Mouse (Mus musculus): Measurements from ENCODE around the gene Lactb. TPM values are rescaled to one million over a fixed set of nuclear protein-coding genes. Genes with fewer than 3 reads are reported as not detected.

Gene Lactb
- 0.16 and 0.20 TPM in 2 replicates for polyA plus RNA-seq (2012)

DNA sequence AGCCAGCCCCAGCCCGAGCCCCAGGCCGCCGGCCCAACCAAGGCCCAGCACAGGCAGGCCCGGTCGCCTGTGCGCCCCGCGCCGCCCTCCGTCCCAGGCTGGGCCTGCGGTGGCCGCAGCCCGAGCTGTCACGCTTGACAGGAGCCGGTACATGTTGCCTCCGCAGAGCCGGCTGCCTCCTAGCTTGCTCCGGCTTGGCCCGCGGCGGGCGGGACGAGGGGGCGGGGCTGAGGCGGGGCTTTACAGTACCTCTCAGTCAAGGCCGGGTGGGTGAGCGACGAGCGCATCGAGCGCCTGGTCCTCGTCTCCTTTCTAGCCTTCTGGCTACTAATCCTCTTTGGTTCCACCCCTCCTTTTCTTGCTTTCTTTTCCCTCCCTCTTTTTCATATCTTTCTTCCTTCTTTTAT lies at the start of gene Lactb:
Gene Lactb, minus strand, starts transcription at position 246 of the 407 bp plus-strand sequence.
- Histone ChIP-seq H3K36me3 (ENCODE audit: control insufficient read depth) (peaks cover under 1% of the 10 kb centered on the region), H3K9me3 (ENCODE audit: control insufficient read depth, low read length) (no peaks in the 10 kb centered on the region), H3K27me3 (ENCODE audit: control insufficient read depth) (peaks cover 9% of the 10 kb centered on the region), H3K4me1 (ENCODE audit: control insufficient read depth) (peaks cover 27% of the 10 kb centered on the region), H3K4me3 (replicated peaks) (peak within 1 kb of the TSS; percentile 69)
- TF ChIP-seq GATA1 (IDR thresholded peaks at IDR 0.05; ENCODE audit: low read length) (no peak), TAL1 (IDR thresholded peaks at IDR 0.05; ENCODE audit: low read length) (no peak)

DNA sequence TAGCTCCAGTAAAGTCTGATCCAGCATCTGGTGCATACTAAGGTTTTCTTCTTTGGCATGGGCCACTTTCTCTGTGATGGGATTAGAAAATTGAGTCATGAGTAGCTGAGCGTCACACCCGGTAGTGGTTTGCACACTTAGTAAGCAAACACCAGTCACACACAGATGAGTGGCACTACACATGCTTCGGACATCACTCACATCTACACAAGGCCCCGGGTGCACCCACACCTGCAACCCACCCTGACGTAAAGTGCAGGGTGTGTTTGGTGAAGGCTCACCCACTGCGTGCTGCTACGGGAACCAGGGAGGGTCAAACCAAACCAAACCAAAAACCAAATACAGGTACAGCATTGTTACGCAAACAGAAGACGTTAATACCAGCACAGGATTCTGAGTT lies 48.1 kb upstream of the Lactb start:
- Histone ChIP-seq H3K9me3 (ENCODE audit: control insufficient read depth, low read length) (no peaks in the 10 kb centered on the region), H3K36me3 (ENCODE audit: control insufficient read depth) (peaks cover 94% of the 10 kb centered on the region), H3K4me1 (ENCODE audit: control insufficient read depth) (peaks cover 87% of the 10 kb centered on the region), H3K27me3 (ENCODE audit: control insufficient read depth) (no peaks in the 10 kb centered on the region), H3K4me3 (replicated peaks) (no peak overlapping the region)
- TF ChIP-seq TAL1 (IDR thresholded peaks at IDR 0.05; ENCODE audit: low read length) (no peak), GATA1 (IDR thresholded peaks at IDR 0.05; ENCODE audit: low read length) (no peak)

DNA sequence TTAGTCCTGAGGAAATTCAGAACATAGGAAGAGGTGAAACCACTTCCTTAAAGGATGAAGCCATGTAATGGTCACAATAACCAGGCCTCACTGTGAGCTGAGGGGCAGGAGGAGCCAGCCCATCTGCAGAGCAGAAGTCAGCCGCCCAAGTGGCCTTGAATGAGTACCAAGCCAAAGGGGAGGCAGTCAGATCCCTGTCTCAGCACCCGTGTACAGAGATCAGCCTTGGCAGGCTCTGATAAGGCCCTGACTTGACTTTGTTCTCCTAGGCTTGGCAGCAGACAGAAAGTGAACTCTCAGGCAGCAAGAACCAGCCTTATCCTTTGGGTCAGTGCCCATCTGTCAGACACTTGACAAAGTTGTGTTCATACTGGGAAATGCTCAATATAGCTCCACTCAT lies 44.8 kb upstream of the Lactb start:
- H3K4me1 ChIP-seq (ENCODE audit: control insufficient read depth) = peaks cover 73% of the 10 kb centered on the region
- H3K36me3 ChIP-seq (ENCODE audit: control insufficient read depth) = peaks cover 62% of the 10 kb centered on the region
- TF ChIP-seq GATA1 (IDR thresholded peaks at IDR 0.05; ENCODE audit: low read length) (0 out of 2 replicates have a peak, but pooled peaks have one; percentile 29), TAL1 (IDR thresholded peaks at IDR 0.05; ENCODE audit: low read length) (no peak)
- no peaks in the 10 kb centered on the region for H3K27me3 ChIP-seq (ENCODE audit: control insufficient read depth)
- H3K4me3 ChIP-seq (replicated peaks) = no peak overlapping the region
- no peaks in the 10 kb centered on the region for H3K9me3 ChIP-seq (ENCODE audit: control insufficient read depth, low read length)

DNA sequence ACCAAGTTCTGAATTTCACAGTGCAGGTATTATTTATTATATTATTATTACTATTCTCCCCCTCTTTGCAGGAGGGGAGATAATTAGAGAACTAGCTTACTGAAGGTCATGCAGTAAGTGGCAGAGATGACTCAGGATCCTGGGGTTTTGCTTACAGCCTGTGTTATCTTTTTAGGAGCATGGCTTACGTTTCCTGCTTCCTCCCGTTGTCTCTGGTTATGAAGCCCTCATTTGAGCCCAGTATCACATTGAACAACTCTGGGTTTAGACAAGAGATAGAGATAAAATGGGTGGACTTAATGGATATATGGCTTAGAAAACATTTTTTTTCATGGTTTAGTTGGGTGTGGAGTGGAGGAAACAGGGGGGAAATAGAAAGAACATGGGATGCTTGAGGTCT lies 38.2 kb upstream of the Lactb start:
- peaks cover 47% of the 10 kb centered on the region for H3K4me1 ChIP-seq (ENCODE audit: control insufficient read depth)
- H3K9me3 ChIP-seq (ENCODE audit: control insufficient read depth, low read length) = no peaks in the 10 kb centered on the region
- TF ChIP-seq GATA1 (IDR thresholded peaks at IDR 0.05; ENCODE audit: low read length) (peak; percentile 48; the same call in 1 of the 2 replicates), TAL1 (IDR thresholded peaks at IDR 0.05; ENCODE audit: low read length) (no peak)
- H3K36me3 ChIP-seq (ENCODE audit: control insufficient read depth) = no peaks in the 10 kb centered on the region
- H3K4me3 ChIP-seq (replicated peaks) = no peak overlapping the region
- no peaks in the 10 kb centered on the region for H3K27me3 ChIP-seq (ENCODE audit: control insufficient read depth)

DNA sequence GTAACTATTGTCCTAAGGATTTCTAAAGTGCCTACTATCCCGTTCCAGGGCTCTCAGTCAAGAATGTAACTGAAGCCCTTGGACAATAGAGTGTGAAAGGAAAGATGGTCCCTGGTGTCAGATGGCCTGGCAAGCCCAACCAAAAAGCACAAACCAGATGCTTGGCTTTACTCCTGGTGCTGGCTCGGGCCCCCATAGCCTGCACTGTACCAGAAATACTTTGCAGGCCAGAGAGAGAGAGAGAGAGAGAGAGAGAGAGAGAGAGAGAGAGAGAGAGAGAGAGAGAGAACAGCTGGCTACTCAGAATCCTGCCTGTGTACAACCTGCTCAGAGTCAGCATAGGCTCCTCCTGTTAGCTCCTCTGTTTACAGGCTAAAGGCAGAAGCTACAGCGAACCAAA lies 37.2 kb upstream of the Lactb start:
- Histone ChIP-seq H3K4me1 (ENCODE audit: control insufficient read depth) (peaks cover 47% of the 10 kb centered on the region), H3K27me3 (ENCODE audit: control insufficient read depth) (no peaks in the 10 kb centered on the region), H3K9me3 (ENCODE audit: control insufficient read depth, low read length) (no peaks in the 10 kb centered on the region), H3K36me3 (ENCODE audit: control insufficient read depth) (no peaks in the 10 kb centered on the region), H3K4me3 (replicated peaks) (no peak overlapping the region)
- no peak for TF ChIP-seq GATA1 (IDR thresholded peaks at IDR 0.05; ENCODE audit: low read length)
- no peak for TF ChIP-seq TAL1 (IDR thresholded peaks at IDR 0.05; ENCODE audit: low read length)

DNA sequence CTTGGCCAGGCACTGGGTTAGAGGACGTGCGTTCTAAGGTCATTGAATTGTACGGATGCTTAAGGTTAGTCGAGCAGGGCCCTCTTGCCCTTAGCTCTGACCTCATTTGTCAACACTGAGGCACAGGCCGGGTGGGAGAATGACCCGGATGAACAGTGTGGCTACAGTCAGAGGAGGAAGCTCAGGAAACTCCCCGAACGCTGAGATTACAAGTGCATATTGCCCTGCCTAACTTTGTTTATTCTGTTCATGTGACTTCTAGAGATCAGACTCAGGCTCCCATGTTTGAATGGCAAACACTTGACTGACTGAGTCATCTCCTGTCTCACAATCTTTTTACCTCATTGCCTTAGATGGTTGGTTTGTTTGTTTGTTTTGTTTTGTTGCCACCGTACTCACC lies 36.2 kb upstream of the Lactb start:
- Histone ChIP-seq H3K4me3 (replicated peaks) (no peak overlapping the region), H3K4me1 (ENCODE audit: control insufficient read depth) (peaks cover 48% of the 10 kb centered on the region), H3K27me3 (ENCODE audit: control insufficient read depth) (no peaks in the 10 kb centered on the region), H3K36me3 (ENCODE audit: control insufficient read depth) (no peaks in the 10 kb centered on the region), H3K9me3 (ENCODE audit: control insufficient read depth, low read length) (no peaks in the 10 kb centered on the region)
- TF ChIP-seq TAL1 (IDR thresholded peaks at IDR 0.05; ENCODE audit: low read length) = no peak

DNA sequence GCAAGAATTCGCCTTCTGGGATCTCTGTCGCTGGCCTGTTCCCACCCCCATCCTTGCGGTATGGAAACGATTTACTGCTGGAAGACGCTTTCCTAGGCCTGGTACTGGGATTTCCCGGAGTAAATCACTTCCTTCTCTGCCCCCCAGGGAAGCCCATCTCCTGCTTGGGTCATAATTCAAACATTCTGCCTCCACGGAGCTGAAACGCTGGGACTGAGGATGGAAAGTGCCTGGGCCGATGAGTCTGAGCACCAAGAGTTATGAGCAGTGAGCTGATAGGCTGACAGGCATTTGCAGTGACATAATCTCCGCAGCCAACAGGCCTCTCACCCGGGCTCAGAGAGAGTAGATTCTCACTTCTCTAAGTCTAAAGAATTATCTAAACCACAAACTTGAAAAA lies 33.5 kb upstream of the Lactb start:
- H3K36me3 ChIP-seq (ENCODE audit: control insufficient read depth) = no peaks in the 10 kb centered on the region
- no peaks in the 10 kb centered on the region for H3K9me3 ChIP-seq (ENCODE audit: control insufficient read depth, low read length)
- peaks cover 52% of the 10 kb centered on the region for H3K4me1 ChIP-seq (ENCODE audit: control insufficient read depth)
- H3K27me3 ChIP-seq (ENCODE audit: control insufficient read depth) = no peaks in the 10 kb centered on the region
- TF ChIP-seq TAL1 (IDR thresholded peaks at IDR 0.05; ENCODE audit: low read length) (no peak), GATA1 (IDR thresholded peaks at IDR 0.05; ENCODE audit: low read length) (no peak)
- no peak overlapping the region for H3K4me3 ChIP-seq (replicated peaks)

DNA sequence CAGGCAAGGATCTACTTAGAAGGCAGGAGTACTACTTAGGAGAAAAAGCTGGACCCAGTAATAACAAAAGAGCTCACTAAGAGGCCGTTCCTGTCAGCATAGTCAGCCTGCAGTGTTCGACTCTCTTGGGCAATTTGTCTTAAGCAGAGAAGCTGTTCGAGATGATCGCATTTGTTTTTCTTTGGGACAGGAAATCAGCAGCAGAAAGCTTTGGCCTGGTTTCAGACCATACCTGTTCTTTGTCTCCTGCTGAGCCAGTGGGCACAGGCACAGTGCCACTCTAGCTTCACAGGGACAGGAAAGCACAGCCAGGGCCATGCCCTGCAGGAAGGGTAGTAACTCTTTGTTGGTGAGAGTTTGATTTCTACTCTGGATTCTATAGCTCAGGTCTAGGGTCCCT lies 31.1 kb upstream of the Lactb start:
- no peaks in the 10 kb centered on the region for H3K9me3 ChIP-seq (ENCODE audit: control insufficient read depth, low read length)
- H3K4me3 ChIP-seq (replicated peaks) = no peak overlapping the region
- H3K4me1 ChIP-seq (ENCODE audit: control insufficient read depth) = peaks cover 40% of the 10 kb centered on the region
- H3K36me3 ChIP-seq (ENCODE audit: control insufficient read depth) = no peaks in the 10 kb centered on the region
- no peaks in the 10 kb centered on the region; the same call in 1 of the 2 replicates for H3K27me3 ChIP-seq (ENCODE audit: control insufficient read depth)
- TF ChIP-seq GATA1 (IDR thresholded peaks at IDR 0.05; ENCODE audit: low read length) (no peak), TAL1 (IDR thresholded peaks at IDR 0.05; ENCODE audit: low read length) (no peak)

DNA sequence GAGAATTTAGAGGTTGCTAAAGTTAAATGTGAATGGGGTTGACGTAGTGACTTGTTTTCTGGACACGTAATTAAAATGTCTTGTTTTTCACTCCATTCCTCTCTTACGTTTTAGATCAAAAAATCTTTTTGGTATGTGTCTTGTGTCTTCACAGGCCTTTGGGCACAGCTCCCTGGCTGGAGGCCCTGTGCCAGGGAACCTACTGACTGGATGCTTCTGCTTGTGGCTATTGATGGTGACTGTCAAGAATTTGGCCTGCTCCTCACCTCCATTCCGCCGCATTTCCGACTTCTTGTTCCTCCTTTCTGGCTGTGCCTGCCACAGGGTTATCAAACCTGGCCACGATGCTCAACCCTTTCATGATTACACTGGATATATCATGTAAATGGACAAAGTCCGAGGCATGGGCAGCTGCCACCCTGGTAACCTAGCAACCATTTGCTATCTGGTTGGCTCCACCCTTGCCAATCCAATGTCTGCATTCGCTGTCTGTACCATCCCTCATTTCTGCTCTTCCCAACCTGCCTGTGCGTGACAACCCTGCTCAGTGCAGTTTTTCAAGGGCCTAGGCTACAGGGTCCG lies 30.0 kb upstream of the Lactb start:
- Histone ChIP-seq H3K4me3 (replicated peaks) (no peak overlapping the region), H3K9me3 (ENCODE audit: control insufficient read depth, low read length) (no peaks in the 10 kb centered on the region), H3K4me1 (ENCODE audit: control insufficient read depth) (peaks cover 39% of the 10 kb centered on the region), H3K27me3 (ENCODE audit: control insufficient read depth) (no peaks in the 10 kb centered on the region; the same call in 1 of the 2 replicates), H3K36me3 (ENCODE audit: control insufficient read depth) (no peaks in the 10 kb centered on the region)
- TF ChIP-seq GATA1 (IDR thresholded peaks at IDR 0.05; ENCODE audit: low read length) (no peak), TAL1 (IDR thresholded peaks at IDR 0.05; ENCODE audit: low read length) (no peak)

DNA sequence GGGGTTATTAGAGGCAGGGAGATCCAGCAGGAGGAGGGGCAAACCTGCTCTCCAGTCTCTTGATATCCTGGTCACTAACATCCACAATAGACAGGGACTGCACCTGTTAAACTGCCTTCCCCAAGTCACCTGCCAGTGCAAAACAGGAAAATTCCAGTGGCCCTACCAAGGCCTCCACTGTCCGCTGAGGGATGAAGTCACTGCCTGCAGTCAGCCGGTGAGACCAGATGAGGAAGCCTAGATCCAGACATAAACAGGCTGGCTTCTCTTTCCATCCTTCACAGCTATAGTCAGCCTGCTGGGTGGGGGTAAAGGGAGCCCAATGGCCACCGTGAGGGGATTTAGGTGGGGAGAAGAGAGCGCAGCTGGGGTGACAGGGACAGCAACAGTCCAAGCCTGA lies 28.4 kb upstream of the Lactb start:
- Histone ChIP-seq H3K9me3 (ENCODE audit: control insufficient read depth, low read length) (no peaks in the 10 kb centered on the region), H3K27me3 (ENCODE audit: control insufficient read depth) (no peaks in the 10 kb centered on the region; the same call in 1 of the 2 replicates), H3K36me3 (ENCODE audit: control insufficient read depth) (no peaks in the 10 kb centered on the region), H3K4me3 (replicated peaks) (no peak overlapping the region), H3K4me1 (ENCODE audit: control insufficient read depth) (peaks cover 38% of the 10 kb centered on the region)
- TF ChIP-seq GATA1 (IDR thresholded peaks at IDR 0.05; ENCODE audit: low read length) (no peak), TAL1 (IDR thresholded peaks at IDR 0.05; ENCODE audit: low read length) (no peak)
